Mouse (Mus musculus): ENCODE data around the gene Dok3. TPM values are rescaled to one million over a fixed set of nuclear protein-coding genes. Genes with fewer than 3 reads are reported as not detected.

The Dok3 gene
- total and polyA plus RNA-seq, 2 experiments from 2014 or later = 1.1 to 4.7 TPM

DNA sequence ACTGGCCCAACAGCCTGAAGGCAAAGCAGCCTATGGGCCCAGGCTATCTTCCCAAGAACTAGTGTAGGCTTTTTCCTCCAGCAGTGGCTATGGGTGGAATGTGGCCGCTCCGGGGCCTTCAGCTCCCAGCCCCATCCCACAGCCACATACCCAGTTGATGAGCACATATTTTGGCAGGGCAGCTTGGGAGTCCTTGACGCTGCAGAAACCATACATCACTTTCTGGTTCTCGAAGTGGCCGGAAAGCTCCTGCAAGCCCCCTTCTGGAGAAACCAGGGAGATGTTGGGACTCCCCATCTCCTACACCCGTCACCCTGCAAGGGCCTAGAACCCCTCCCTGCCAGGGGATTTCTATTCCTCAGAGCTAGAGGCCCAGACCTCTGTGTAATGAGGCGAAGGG, 46.6 kb downstream of the Dok3 start:
- ATAC-seq (no peak), DNase-seq (ENCODE audit: low spot score) (no peak)
- 47% methylated on average over 7 of the region's 7 CpGs for WGBS
- H3K4me2 ChIP-seq (ENCODE audit: low read depth, low read length) = peak overlapping the region; percentile 89; the same call in 1 of the 2 replicates
- H3K27ac ChIP-seq = peak overlapping the region; percentile 99; the same call in 1 of the 2 replicates
- H3K36me3 ChIP-seq (ENCODE audit: insufficient read depth, low read length) = peaks cover 39% of the 10 kb centered on the region
- peaks cover 23% of the 10 kb centered on the region for H3K4me1 ChIP-seq (ENCODE audit: insufficient read depth, low read length)
- H3K9me3 ChIP-seq (ENCODE audit: low read length) = no peaks in the 10 kb centered on the region
- H3K27me3 ChIP-seq (ENCODE audit: insufficient read depth, low read length) = no peaks in the 10 kb centered on the region
- peak overlapping the region; percentile 35; the same call in 1 of the 2 replicates for H3K9ac ChIP-seq (replicated peaks; ENCODE audit: low read length)
- H3K4me3 ChIP-seq (ENCODE audit: low read length) = peak overlapping the region; percentile 71; the same call in 1 of the 2 replicates
- TF ChIP-seq CTCF (IDR thresholded peaks at IDR 0.05; ENCODE audit: low read depth) = peak; percentile 27; the same call in 1 of the 2 replicates

DNA sequence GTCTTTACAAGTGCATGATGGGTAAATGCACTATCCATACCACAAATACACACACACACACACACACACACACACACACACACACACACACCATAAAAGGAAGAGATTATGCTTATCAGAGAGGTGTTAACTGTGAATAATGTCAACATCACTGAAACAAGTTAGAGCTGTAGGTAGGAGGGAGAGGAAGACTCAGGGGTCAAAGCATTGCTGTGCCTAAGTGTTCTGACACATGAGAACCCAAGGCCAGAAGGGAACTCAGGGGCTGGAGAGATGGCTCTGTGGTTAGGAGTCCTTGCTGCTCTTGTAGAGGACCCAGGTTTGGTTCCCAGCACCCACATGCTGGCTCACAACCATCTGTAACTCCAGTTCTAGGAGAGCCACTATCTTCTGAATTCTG, 49.2 kb downstream of the Dok3 start:
- H3K9me3 ChIP-seq (ENCODE audit: low read length) = no peaks in the 10 kb centered on the region
- no peak for DNase-seq (ENCODE audit: low spot score)
- ATAC-seq = no peak
- peaks cover 20% of the 10 kb centered on the region for H3K4me1 ChIP-seq (ENCODE audit: insufficient read depth, low read length)
- H3K27ac ChIP-seq = no peak overlapping the region
- H3K36me3 ChIP-seq (ENCODE audit: insufficient read depth, low read length) = peaks cover 58% of the 10 kb centered on the region
- H3K9ac ChIP-seq (replicated peaks; ENCODE audit: low read length) = no peak overlapping the region
- no peak for TF ChIP-seq CTCF (IDR thresholded peaks at IDR 0.05; ENCODE audit: low read depth)
- no peaks in the 10 kb centered on the region for H3K27me3 ChIP-seq (ENCODE audit: insufficient read depth, low read length)
- H3K4me3 ChIP-seq (ENCODE audit: low read length) = no peak overlapping the region
- no peak overlapping the region for H3K4me2 ChIP-seq (ENCODE audit: low read depth, low read length)

GRCm38 (mm10) chr13:55479008-55479407, 50.1 kb downstream of the Dok3 start:
- no peaks in the 10 kb centered on the region for H3K27me3 ChIP-seq (ENCODE audit: insufficient read depth, low read length)
- no peak overlapping the region for H3K27ac ChIP-seq
- H3K4me1 ChIP-seq (ENCODE audit: insufficient read depth, low read length) = peaks cover 22% of the 10 kb centered on the region
- ATAC-seq (no peak), DNase-seq (ENCODE audit: low spot score) (no peak)
- WGBS = 75% methylated on average over 7 of the region's 7 CpGs
- H3K4me3 ChIP-seq (ENCODE audit: low read length) = no peak overlapping the region
- H3K4me2 ChIP-seq (ENCODE audit: low read depth, low read length) = no peak overlapping the region
- no peak overlapping the region for H3K9ac ChIP-seq (replicated peaks; ENCODE audit: low read length)
- no peak for TF ChIP-seq CTCF (IDR thresholded peaks at IDR 0.05; ENCODE audit: low read depth)
- H3K36me3 ChIP-seq (ENCODE audit: insufficient read depth, low read length) = peaks cover 58% of the 10 kb centered on the region
- H3K9me3 ChIP-seq (ENCODE audit: low read length) = no peaks in the 10 kb centered on the region

DNA sequence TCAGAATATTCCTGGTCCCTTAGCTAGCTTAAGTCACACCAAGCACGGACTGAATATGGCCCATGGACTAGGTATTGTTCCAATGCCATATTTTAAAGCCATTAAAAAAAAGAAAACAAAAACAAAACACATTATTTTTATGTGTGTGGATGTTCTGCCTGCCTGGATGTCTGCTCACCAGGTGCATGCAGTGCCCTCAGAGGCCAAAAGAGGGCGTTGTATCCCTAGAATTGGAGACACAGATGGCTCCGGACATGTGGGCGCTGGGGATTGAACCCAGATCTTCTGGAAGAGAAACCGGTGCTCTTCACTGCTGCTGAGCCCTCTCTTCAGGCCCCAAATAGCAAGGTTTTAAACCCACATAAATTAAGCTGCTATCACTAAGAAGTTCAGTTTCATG, 51.1 kb downstream of the Dok3 start:
- Histone ChIP-seq H3K27me3 (ENCODE audit: insufficient read depth, low read length) (no peaks in the 10 kb centered on the region), H3K9me3 (ENCODE audit: low read length) (no peaks in the 10 kb centered on the region), H3K4me3 (ENCODE audit: low read length) (no peak overlapping the region), H3K9ac (replicated peaks; ENCODE audit: low read length) (no peak overlapping the region), H3K4me2 (ENCODE audit: low read depth, low read length) (no peak overlapping the region), H3K36me3 (ENCODE audit: insufficient read depth, low read length) (peaks cover 58% of the 10 kb centered on the region), H3K27ac (0 out of 2 replicates have a peak overlapping the region, but pooled peaks have one; percentile 16), H3K4me1 (ENCODE audit: insufficient read depth, low read length) (peaks cover 13% of the 10 kb centered on the region)
- TF ChIP-seq CTCF (IDR thresholded peaks at IDR 0.05; ENCODE audit: low read depth) = peak; percentile 75
- DNase-seq (ENCODE audit: low spot score) (peak; percentile 78), ATAC-seq (no peak)
- WGBS = 47% methylated on average over 5 of the region's 5 CpGs

DNA sequence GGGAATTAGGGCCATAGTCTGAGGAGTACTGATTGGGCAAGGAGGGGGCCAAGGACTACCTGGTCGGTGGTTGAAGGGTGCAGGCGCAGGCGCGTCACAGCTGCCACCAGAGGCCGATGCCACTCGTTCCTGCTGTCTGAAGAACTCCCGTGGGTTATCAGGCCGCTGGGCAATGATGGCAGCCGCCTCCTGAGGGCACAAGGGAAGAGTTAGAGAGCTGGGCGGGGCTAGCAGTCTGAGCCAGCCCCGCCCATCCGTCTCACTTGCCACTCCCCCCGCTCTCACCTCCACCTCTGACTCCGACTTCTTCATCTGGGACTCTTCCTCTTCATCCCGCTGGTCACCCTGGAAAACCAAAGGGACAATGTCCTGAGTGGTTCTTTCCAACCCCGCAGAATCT, 51.6 kb downstream of the Dok3 start:
- ATAC-seq = no peak
- 63% methylated on average over 16 of the region's 16 CpGs for WGBS
- DNase-seq (ENCODE audit: low spot score) = no peak
- no peak for TF ChIP-seq CTCF (IDR thresholded peaks at IDR 0.05; ENCODE audit: low read depth)
- H3K4me2 ChIP-seq (ENCODE audit: low read depth, low read length) = no peak overlapping the region; the same call in 1 of the 2 replicates
- no peak overlapping the region for H3K9ac ChIP-seq (replicated peaks; ENCODE audit: low read length)
- H3K27me3 ChIP-seq (ENCODE audit: insufficient read depth, low read length) = no peaks in the 10 kb centered on the region
- H3K4me1 ChIP-seq (ENCODE audit: insufficient read depth, low read length) = peaks cover 11% of the 10 kb centered on the region
- peak overlapping the region; percentile 16; the same call in 1 of the 2 replicates for H3K27ac ChIP-seq
- no peaks in the 10 kb centered on the region for H3K9me3 ChIP-seq (ENCODE audit: low read length)
- peaks cover 58% of the 10 kb centered on the region for H3K36me3 ChIP-seq (ENCODE audit: insufficient read depth, low read length)
- H3K4me3 ChIP-seq (ENCODE audit: low read length) = no peak overlapping the region

DNA sequence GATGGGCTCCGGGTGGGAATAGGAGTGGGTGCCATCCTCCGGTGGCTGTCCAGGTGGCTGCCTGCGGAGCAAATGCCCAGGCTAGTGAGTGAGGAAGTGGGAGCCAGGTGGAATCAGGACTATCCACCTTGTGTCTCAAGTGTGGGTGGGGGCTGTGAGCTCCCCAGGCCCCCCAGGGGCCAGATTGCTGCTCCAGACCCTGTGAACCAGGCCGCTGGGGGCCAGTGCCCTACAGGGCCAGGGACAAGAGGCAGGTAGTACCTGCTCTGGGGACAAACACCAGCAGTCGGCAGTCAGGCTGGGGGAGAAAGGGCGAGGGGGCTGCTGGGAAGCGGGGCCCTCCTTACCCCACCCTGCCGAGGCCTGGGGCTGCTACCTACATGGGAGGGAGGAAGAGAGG, 52.8 kb downstream of the Dok3 start:
- ATAC-seq (no peak), DNase-seq (ENCODE audit: low spot score) (no peak)
- WGBS = 90% methylated on average over 8 of the region's 8 CpGs
- Histone ChIP-seq H3K36me3 (ENCODE audit: insufficient read depth, low read length) (peaks cover 48% of the 10 kb centered on the region), H3K4me1 (ENCODE audit: insufficient read depth, low read length) (peaks cover 11% of the 10 kb centered on the region), H3K27ac (no peak overlapping the region), H3K27me3 (ENCODE audit: insufficient read depth, low read length) (no peaks in the 10 kb centered on the region), H3K9ac (replicated peaks; ENCODE audit: low read length) (no peak overlapping the region), H3K9me3 (ENCODE audit: low read length) (no peaks in the 10 kb centered on the region), H3K4me2 (ENCODE audit: low read depth, low read length) (no peak overlapping the region), H3K4me3 (ENCODE audit: low read length) (no peak overlapping the region)
- TF ChIP-seq CTCF (IDR thresholded peaks at IDR 0.05; ENCODE audit: low read depth) = no peak

DNA sequence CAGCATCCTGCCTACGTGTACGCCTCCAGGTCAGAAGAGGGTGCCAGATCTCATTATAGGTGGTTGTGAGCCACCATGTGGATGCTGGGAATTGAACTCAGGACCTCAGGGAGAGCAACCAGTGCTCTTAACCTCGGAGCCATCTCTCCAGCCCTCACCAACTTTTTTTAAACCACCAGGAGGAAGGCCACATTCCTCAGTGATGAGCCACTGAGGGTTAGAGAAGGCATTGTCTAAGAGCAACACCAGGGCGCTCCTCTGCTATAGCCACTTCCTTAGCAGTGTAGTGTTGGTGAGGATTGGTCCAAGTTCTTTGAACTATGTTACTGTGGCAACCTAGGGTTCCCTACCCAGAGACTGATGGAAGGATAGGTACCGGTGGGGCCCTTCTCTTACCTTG, 53.3 kb downstream of the Dok3 start:
- ATAC-seq = no peak
- Histone ChIP-seq H3K9ac (replicated peaks; ENCODE audit: low read length) (no peak overlapping the region), H3K36me3 (ENCODE audit: insufficient read depth, low read length) (peaks cover 43% of the 10 kb centered on the region), H3K27ac (no peak overlapping the region), H3K4me2 (ENCODE audit: low read depth, low read length) (no peak overlapping the region), H3K9me3 (ENCODE audit: low read length) (no peaks in the 10 kb centered on the region), H3K27me3 (ENCODE audit: insufficient read depth, low read length) (no peaks in the 10 kb centered on the region), H3K4me1 (ENCODE audit: insufficient read depth, low read length) (peaks cover 16% of the 10 kb centered on the region), H3K4me3 (ENCODE audit: low read length) (no peak overlapping the region)
- 86% methylated on average over 5 of the region's 5 CpGs for WGBS
- no peak for DNase-seq (ENCODE audit: low spot score)
- no peak; the same call in 1 of the 2 replicates for TF ChIP-seq CTCF (IDR thresholded peaks at IDR 0.05; ENCODE audit: low read depth)

Measured in hindbrain, postnatal 0 days (tissue).